Comparison of ENCODE assay signal across 20 mouse cellular contexts in the genomic region with DNA sequence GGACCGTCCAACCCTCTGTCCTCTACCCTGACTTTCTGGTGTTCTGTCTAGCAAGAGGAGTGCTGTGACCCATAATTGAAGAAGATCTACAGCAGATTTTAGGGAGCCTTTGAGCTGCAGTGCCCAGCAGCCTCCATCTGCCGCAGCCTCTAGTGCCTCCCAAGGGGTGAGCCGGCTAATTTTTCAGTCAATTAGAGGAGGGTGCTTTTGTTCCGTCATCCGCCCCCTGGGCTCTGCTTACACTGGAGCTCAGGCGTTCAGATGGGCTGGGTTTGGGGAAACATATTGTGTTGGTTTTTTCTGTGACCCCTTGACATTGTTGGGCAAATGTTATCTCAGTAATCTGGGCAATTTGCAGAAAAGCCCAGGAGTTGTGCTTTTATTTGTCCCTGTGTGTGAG.
A peak's percentile ranks its signal among the peaks of the same experiment; 100 is the strongest.
DNase-seq lines count a peak whose midpoint lies in the region; ATAC-seq and TF ChIP-seq lines count a peak whose summit lies in the region.
"Had no signal": no experiment of that assay in that cellular context is flagged by ENCODE, and none has a peak within 500 bp of the region (broad histone marks: within the 10 kb centered on the region; RNA-seq: fewer than 3 reads in every experiment).

No protein-coding gene starts in this region.

- H3K27me3 ChIP-seq in forebrain, embryonic 13.5 days, result peaks cover 3% of the 10 kb centered on the region
- no peaks in the 10 kb centered on the region; the same call in 1 of the 2 replicates for H3K27me3 ChIP-seq in forebrain, postnatal 0 days (ENCODE audit: insufficient read depth, low read length)
- no peaks in the 10 kb centered on the region for H3K27me3 ChIP-seq in hindbrain, embryonic 12.5 days
- H3K27me3 ChIP-seq in hindbrain, embryonic 16.5 days (replicated peaks; ENCODE audit: control insufficient read depth, insufficient read depth, low read length), result no peaks in the 10 kb centered on the region
- H3K27me3 ChIP-seq: limb, embryonic 13.5 days; liver, embryonic 15.5 days; Patski had no signal

- no peak overlapping the region for H3K9ac ChIP-seq in forebrain, embryonic 13.5 days
- no peak overlapping the region for H3K9ac ChIP-seq in forebrain, postnatal 0 days
- no peak overlapping the region for H3K9ac ChIP-seq in hindbrain, embryonic 12.5 days
- H3K9ac ChIP-seq in hindbrain, embryonic 16.5 days (ENCODE audit: low read depth, low read length), result no peak overlapping the region
- H3K9ac ChIP-seq: embryonic facial prominence, embryonic 12.5 days; hindbrain, embryonic 14.5 days; limb, embryonic 13.5 days; liver, embryonic 15.5 days had no signal

- no peak overlapping the region for H3K4me3 ChIP-seq in forebrain, embryonic 13.5 days
- H3K4me3 ChIP-seq in forebrain, postnatal 0 days (ENCODE audit: low read depth, low read length), result no peak overlapping the region
- no peak overlapping the region for H3K4me3 ChIP-seq in hindbrain, embryonic 12.5 days
- no peak overlapping the region for H3K4me3 ChIP-seq in hindbrain, embryonic 16.5 days (ENCODE audit: low read length)
- H3K4me3 ChIP-seq: embryonic facial prominence, embryonic 12.5 days; limb, embryonic 13.5 days; liver, embryonic 15.5 days had no signal

- 16% methylated on average over 6 of the region's 6 CpGs for WGBS in forebrain, embryonic 13.5 days
- WGBS in forebrain, postnatal 0 days, result 23% methylated on average over 6 of the region's 6 CpGs
- WGBS in hindbrain, embryonic 12.5 days, result 30% methylated on average over 6 of the region's 6 CpGs
- WGBS in hindbrain, embryonic 16.5 days, result 16% methylated on average over 6 of the region's 6 CpGs

- no peak for TF ChIP-seq POLR2A in brain, embryonic 14.5 days (IDR thresholded peaks at IDR 0.05; ENCODE audit: borderline replicate concordance, extremely low read depth, insufficient read depth, insufficient read length, poor library complexity, severe bottlenecking)

- H3K27ac ChIP-seq in forebrain, embryonic 13.5 days, result no peak overlapping the region
- no peak overlapping the region for H3K27ac ChIP-seq in forebrain, postnatal 0 days (ENCODE audit: low read depth, low read length)
- no peak overlapping the region; the same call in 1 of the 2 replicates for H3K27ac ChIP-seq in hindbrain, embryonic 12.5 days
- H3K27ac ChIP-seq in hindbrain, embryonic 16.5 days (ENCODE audit: low read depth, low read length), result no peak overlapping the region
- H3K27ac ChIP-seq: embryonic facial prominence, embryonic 12.5 days; hindbrain, embryonic 14.5 days; kidney, postnatal 0 days; limb, embryonic 13.5 days; liver, embryonic 15.5 days had no signal

- H3K9me3 ChIP-seq in forebrain, embryonic 13.5 days (replicated peaks), result no peaks in the 10 kb centered on the region
- no peaks in the 10 kb centered on the region for H3K9me3 ChIP-seq in forebrain, postnatal 0 days (ENCODE audit: low read length)
- H3K9me3 ChIP-seq in hindbrain, embryonic 12.5 days (replicated peaks), result no peaks in the 10 kb centered on the region
- H3K9me3 ChIP-seq in hindbrain, embryonic 16.5 days (ENCODE audit: control insufficient read depth, low read length), result no peaks in the 10 kb centered on the region
- H3K9me3 ChIP-seq: embryonic facial prominence, embryonic 12.5 days; limb, embryonic 13.5 days; liver, embryonic 15.5 days had no signal

- TF ChIP-seq CTCF in forebrain, postnatal 0 days (IDR thresholded peaks at IDR 0.05; ENCODE audit: low read depth), result no peak
- no peak for TF ChIP-seq CTCF in brain, embryonic 14.5 days (IDR thresholded peaks at IDR 0.05; ENCODE audit: borderline replicate concordance, extremely low read depth, insufficient read depth, insufficient read length)

- H3K4me2 ChIP-seq in forebrain, embryonic 13.5 days, result no peak overlapping the region
- H3K4me2 ChIP-seq in forebrain, postnatal 0 days (ENCODE audit: low read depth), result no peak overlapping the region
- H3K4me2 ChIP-seq in hindbrain, embryonic 12.5 days (replicated peaks), result no peak overlapping the region
- no peak overlapping the region for H3K4me2 ChIP-seq in hindbrain, embryonic 16.5 days (ENCODE audit: low read length)
- H3K4me2 ChIP-seq: embryonic facial prominence, embryonic 12.5 days; hindbrain, embryonic 14.5 days; limb, embryonic 13.5 days; liver, embryonic 15.5 days had no signal

- peak; percentile 62; the same call in 1 of the 2 replicates for ATAC-seq in forebrain, embryonic 13.5 days
- ATAC-seq in forebrain, postnatal 0 days, result no peak
- ATAC-seq in hindbrain, embryonic 12.5 days (ENCODE audit: low FRiP score), result peak; percentile 59; the same call in 1 of the 2 replicates
- ATAC-seq in hindbrain, embryonic 16.5 days, result no peak
- ATAC-seq: CD4-positive, CD25-positive, alpha-beta regulatory T cell, adult 4 months; intestine, embryonic 16.5 days; Patski had no signal

- H3K4me1 ChIP-seq in forebrain, embryonic 13.5 days, result peaks cover 12% of the 10 kb centered on the region
- no peaks in the 10 kb centered on the region for H3K4me1 ChIP-seq in forebrain, postnatal 0 days (ENCODE audit: insufficient read depth)
- peaks cover 19% of the 10 kb centered on the region for H3K4me1 ChIP-seq in hindbrain, embryonic 12.5 days
- H3K4me1 ChIP-seq in hindbrain, embryonic 16.5 days (ENCODE audit: control insufficient read depth, insufficient read depth, low read depth, low read length), result no peaks in the 10 kb centered on the region
- H3K4me1 ChIP-seq: limb, embryonic 13.5 days; liver, embryonic 15.5 days had no signal

- DNase-seq in forebrain, postnatal 0 days, result no peak
- DNase-seq in brain, embryonic 14.5 days (ENCODE audit: low read depth), result peak; percentile 68
- peak; percentile 25 for DNase-seq in mesoderm, embryonic 11.5 days (ENCODE audit: low read depth, low spot score)
- DNase-seq in kidney, adult 11 months, result no peak
- DNase-seq in right cerebral cortex, postnatal 14 days, result no peak
- DNase-seq: adrenal gland, postnatal 10 days; cerebellum, postnatal 14 days; gastrocnemius, postnatal 36 days; thymus, postnatal 14 days had no signal

- no peaks in the 10 kb centered on the region for H3K36me3 ChIP-seq in forebrain, embryonic 13.5 days (ENCODE audit: poor library complexity, severe bottlenecking)
- no peaks in the 10 kb centered on the region for H3K36me3 ChIP-seq in forebrain, postnatal 0 days (ENCODE audit: insufficient read depth)
- H3K36me3 ChIP-seq in hindbrain, embryonic 12.5 days, result no peaks in the 10 kb centered on the region
- no peaks in the 10 kb centered on the region for H3K36me3 ChIP-seq in hindbrain, embryonic 16.5 days (ENCODE audit: control insufficient read depth, insufficient read depth, low read length)
- H3K36me3 ChIP-seq: embryonic facial prominence, embryonic 12.5 days; limb, embryonic 13.5 days; liver, embryonic 15.5 days had no signal

Comparison
In these comparisons a context has a peak if more than half of its experiments do, and no peak if none do; other contexts are left out.
1. ATAC-seq: peak in forebrain, embryonic 13.5 days (single experiment) and hindbrain, embryonic 12.5 days (single experiment); none in forebrain, postnatal 0 days (single experiment) and hindbrain, embryonic 16.5 days (single experiment).
2. DNase-seq: peak in brain, embryonic 14.5 days (single experiment) and mesoderm, embryonic 11.5 days (single experiment); none in forebrain, postnatal 0 days (single experiment), kidney, adult 11 months (single experiment) and right cerebral cortex, postnatal 14 days (single experiment).